Comparison of ENCODE assay signal across 12 mouse cellular contexts in genomic region chr7:51662441-51662840, GRCm38 (mm10). TPM values are rescaled to one million over a fixed set of nuclear protein-coding genes. Genes with fewer than 3 reads are reported as not detected.
DNase-seq lines count a peak whose midpoint lies in the region; ATAC-seq and TF ChIP-seq lines count a peak whose summit lies in the region.
"Had no signal": no experiment of that assay in that cellular context is flagged by ENCODE, and none has a peak within 500 bp of the region (broad histone marks: within the 10 kb centered on the region; RNA-seq: fewer than 3 reads in every experiment).

No protein-coding gene starts in this region.

- H3K9ac ChIP-seq in hindbrain, embryonic 14.5 days = no peak overlapping the region
- no peak overlapping the region for H3K9ac ChIP-seq in hindbrain, embryonic 12.5 days
- H3K9ac ChIP-seq in forebrain, embryonic 12.5 days = no peak overlapping the region
- H3K9ac ChIP-seq: limb, embryonic 13.5 days had no signal

- WGBS in hindbrain, embryonic 14.5 days = 19% methylated on average over 5 of the region's 5 CpGs
- WGBS in hindbrain, embryonic 12.5 days = 34% methylated on average over 5 of the region's 5 CpGs
- 36% methylated on average over 5 of the region's 5 CpGs for WGBS in forebrain, embryonic 12.5 days

- TF ChIP-seq CTCF in brain, embryonic 14.5 days (IDR thresholded peaks at IDR 0.05; ENCODE audit: borderline replicate concordance, extremely low read depth, insufficient read depth, insufficient read length) = no peak

- H3K4me3 ChIP-seq in hindbrain, embryonic 14.5 days (replicated peaks; ENCODE audit: low read length) = no peak overlapping the region
- H3K4me3 ChIP-seq in hindbrain, embryonic 12.5 days = no peak overlapping the region
- no peak overlapping the region for H3K4me3 ChIP-seq in forebrain, embryonic 12.5 days (replicated peaks)
- H3K4me3 ChIP-seq: gastrocnemius, adult 2 months; limb, embryonic 13.5 days had no signal

- no peak overlapping the region for H3K4me2 ChIP-seq in hindbrain, embryonic 14.5 days (replicated peaks)
- H3K4me2 ChIP-seq in hindbrain, embryonic 12.5 days (replicated peaks) = no peak overlapping the region
- H3K4me2 ChIP-seq in forebrain, embryonic 12.5 days = no peak overlapping the region
- H3K4me2 ChIP-seq: limb, embryonic 13.5 days had no signal

- H3K9me3 ChIP-seq in hindbrain, embryonic 14.5 days (ENCODE audit: control insufficient read depth, low read length) = no peaks in the 10 kb centered on the region
- no peaks in the 10 kb centered on the region for H3K9me3 ChIP-seq in hindbrain, embryonic 12.5 days (replicated peaks)
- no peaks in the 10 kb centered on the region for H3K9me3 ChIP-seq in forebrain, embryonic 12.5 days
- H3K9me3 ChIP-seq: limb, embryonic 13.5 days had no signal

- no peaks in the 10 kb centered on the region for H3K4me1 ChIP-seq in hindbrain, embryonic 14.5 days (replicated peaks; ENCODE audit: control insufficient read depth, insufficient read depth, low read length)
- no peaks in the 10 kb centered on the region for H3K4me1 ChIP-seq in hindbrain, embryonic 12.5 days
- peaks cover 5% of the 10 kb centered on the region; the same call in 1 of the 2 replicates for H3K4me1 ChIP-seq in forebrain, embryonic 12.5 days
- H3K4me1 ChIP-seq: limb, embryonic 13.5 days had no signal

- no peak for ATAC-seq in hindbrain, embryonic 14.5 days (ENCODE audit: low FRiP score)
- no peak for ATAC-seq in hindbrain, embryonic 12.5 days (ENCODE audit: low FRiP score)
- peak; percentile 75; the same call in 1 of the 2 replicates for ATAC-seq in forebrain, embryonic 12.5 days (ENCODE audit: low FRiP score)

- TF ChIP-seq POLR2A in brain, embryonic 14.5 days (IDR thresholded peaks at IDR 0.05; ENCODE audit: borderline replicate concordance, extremely low read depth, insufficient read depth, insufficient read length, poor library complexity, severe bottlenecking) = no peak

- H3K27me3 ChIP-seq in hindbrain, embryonic 14.5 days (ENCODE audit: control insufficient read depth, insufficient read depth, low read length) = no peaks in the 10 kb centered on the region
- H3K27me3 ChIP-seq in hindbrain, embryonic 12.5 days = no peaks in the 10 kb centered on the region
- no peaks in the 10 kb centered on the region for H3K27me3 ChIP-seq in forebrain, embryonic 12.5 days
- H3K27me3 ChIP-seq: limb, embryonic 13.5 days had no signal

- H3K27ac ChIP-seq in hindbrain, embryonic 14.5 days = 0 out of 2 replicates have a peak overlapping the region, but pooled peaks have one; percentile 7
- H3K27ac ChIP-seq in hindbrain, embryonic 12.5 days = no peak overlapping the region
- peak overlapping the region; percentile 46; the same call in 1 of the 2 replicates for H3K27ac ChIP-seq in forebrain, embryonic 12.5 days
- H3K27ac ChIP-seq: gastrocnemius, adult 2 months; limb, embryonic 13.5 days had no signal

- DNase-seq in hindbrain, embryonic 14.5 days (ENCODE audit: low spot score) = no peak
- DNase-seq in brain, embryonic 14.5 days (ENCODE audit: low read depth) = peak; percentile 90
- DNase-seq in mesoderm, embryonic 11.5 days (ENCODE audit: low read depth, low spot score) = peak; percentile 3
- DNase-seq in spleen, postnatal 36 days (ENCODE audit: low spot score in 2 of 2) = no peak
- no peak for DNase-seq in liver
- DNase-seq: gastrocnemius, adult 2 months; kidney, adult 18-20 months; lung, postnatal 10 days had no signal

- peaks cover 45% of the 10 kb centered on the region for H3K36me3 ChIP-seq in hindbrain, embryonic 14.5 days (replicated peaks; ENCODE audit: control insufficient read depth, insufficient read depth)
- no peaks in the 10 kb centered on the region for H3K36me3 ChIP-seq in hindbrain, embryonic 12.5 days
- no peaks in the 10 kb centered on the region for H3K36me3 ChIP-seq in forebrain, embryonic 12.5 days (replicated peaks)
- H3K36me3 ChIP-seq: limb, embryonic 13.5 days had no signal

RNA-seq across cellular contexts. Expression of gene Slc17a6, which starts 40.6 kb away (rescaled TPM):
- 111 and 133 TPM in 2 replicates for polyA plus RNA-seq in hindbrain, embryonic 14.5 days (2014; fragmentation: Nextera tagmentation; extraction: Ambion mirVana)
- polyA plus RNA-seq in hindbrain, embryonic 12.5 days (2016; fragmentation: Nextera tagmentation; extraction: Ambion mirVana) = 41.6 and 48.1 TPM in 2 replicates
- polyA plus RNA-seq in brain, embryonic 14.5 days (2012; rRNA removed) = 38.0 and 61.8 TPM in 2 replicates
- polyA plus RNA-seq in forebrain, embryonic 12.5 days (2016; fragmentation: Nextera tagmentation; extraction: Ambion mirVana) = 38.4 and 39.4 TPM in 2 replicates
- polyA plus RNA-seq: heart, postnatal 0 days had no signal

Comparison
In these comparisons a context has a peak if more than half of its experiments do, and no peak if none do; other contexts are left out.
1. DNase-seq: peak in brain, embryonic 14.5 days (single experiment) and mesoderm, embryonic 11.5 days (single experiment); none in hindbrain, embryonic 14.5 days (single experiment), spleen, postnatal 36 days (0 of 2) and liver (single experiment).